Mouse (Mus musculus) CD4-positive, CD25-positive, alpha-beta regulatory T cell, adult 4 months (primary cell): ENCODE measurements around the gene Chst11. TPM values are rescaled to one million over a fixed set of nuclear protein-coding genes. Genes with fewer than 3 reads are reported as not detected.

Experiments
- ATAC-seq: one replicate; pipeline ENCODE4 v1.8.0; 2017
- polyA plus RNA-seq, 2 experiments: library from polyadenylated mRNA; unstranded; fragments of 100-300 nt; shearing (Covaris generic); gene quantifications; one replicate each; pipeline ENCODE4 v1.2.1; 2017

Gene Chst11
- polyA plus RNA-seq, 2 experiments from 2014 or later: 0.24 to 0.72 TPM

DNA sequence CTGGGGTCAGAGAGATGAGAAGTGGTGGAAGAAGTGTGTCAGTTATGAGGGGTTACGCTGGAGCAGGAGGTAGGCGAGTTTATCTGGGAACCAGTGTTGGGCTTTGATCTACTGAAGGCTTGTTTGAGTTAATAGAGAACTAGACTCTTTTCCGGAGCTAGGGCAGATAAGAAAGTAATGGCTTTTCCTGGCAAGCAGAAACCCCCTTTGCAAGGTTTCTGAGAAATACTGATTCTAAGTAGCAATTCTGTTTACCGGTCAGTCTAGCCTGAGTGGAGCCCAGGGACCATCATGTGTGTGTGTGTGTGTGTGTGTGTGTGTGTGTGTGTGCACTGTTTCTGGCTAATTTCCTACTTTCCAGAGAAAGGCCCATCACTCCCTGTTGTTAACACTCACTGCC lies 243.3 kb downstream of the Chst11 start:
- no peak for ATAC-seq

GRCm38 (mm10) chr10:83233967-83234366 lies 248.7 kb downstream of the Chst11 start:
- no peak for ATAC-seq

DNA sequence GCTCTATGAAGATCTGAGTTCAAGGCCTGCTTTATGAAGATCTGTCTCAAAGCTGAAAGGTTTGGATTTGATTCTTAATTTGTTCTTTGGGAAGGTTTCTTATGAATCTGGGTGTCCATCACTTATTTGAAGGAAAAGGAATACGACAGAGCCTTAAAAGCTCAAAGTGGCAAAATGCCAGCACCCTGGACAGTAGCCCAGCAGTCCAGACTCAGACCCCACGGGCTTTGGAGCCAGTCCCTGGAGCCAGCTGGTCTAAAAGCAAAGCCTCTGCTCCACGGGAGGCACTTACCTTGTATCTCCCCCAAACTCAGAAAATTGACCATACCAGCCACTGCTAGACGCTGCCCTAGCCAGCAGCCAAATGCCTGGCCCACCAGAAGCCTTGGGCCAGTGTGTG lies 249.1 kb downstream of the Chst11 start:
- ATAC-seq: no peak

DNA sequence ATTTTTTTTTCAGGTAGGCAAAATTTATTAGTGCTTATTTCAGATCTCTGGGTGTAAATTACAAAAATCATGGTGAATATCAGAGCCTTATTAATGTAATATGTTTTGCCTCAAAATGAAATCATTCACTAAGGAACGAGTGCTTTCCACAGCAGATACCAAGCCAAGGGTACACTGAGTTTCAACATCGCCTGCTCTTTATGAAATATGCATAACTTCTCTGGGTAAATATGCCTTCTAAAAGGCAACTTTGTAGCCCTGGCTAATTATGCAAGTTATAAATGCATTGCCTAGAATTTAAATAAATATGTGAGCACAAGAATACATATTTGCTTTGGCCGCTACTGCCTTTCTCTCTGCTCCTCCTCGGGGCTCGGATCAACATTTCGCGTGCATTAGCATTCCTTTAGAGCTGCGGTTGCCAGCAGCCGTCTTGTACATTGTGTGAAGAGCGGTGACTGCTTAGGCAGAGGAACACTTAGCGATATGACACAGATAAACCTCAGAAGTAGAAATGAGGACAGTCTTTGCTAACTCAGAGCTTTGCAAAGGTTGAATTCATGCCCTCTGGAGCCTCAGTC lies 256.9 kb downstream of the Chst11 start:
- no peak for ATAC-seq

DNA sequence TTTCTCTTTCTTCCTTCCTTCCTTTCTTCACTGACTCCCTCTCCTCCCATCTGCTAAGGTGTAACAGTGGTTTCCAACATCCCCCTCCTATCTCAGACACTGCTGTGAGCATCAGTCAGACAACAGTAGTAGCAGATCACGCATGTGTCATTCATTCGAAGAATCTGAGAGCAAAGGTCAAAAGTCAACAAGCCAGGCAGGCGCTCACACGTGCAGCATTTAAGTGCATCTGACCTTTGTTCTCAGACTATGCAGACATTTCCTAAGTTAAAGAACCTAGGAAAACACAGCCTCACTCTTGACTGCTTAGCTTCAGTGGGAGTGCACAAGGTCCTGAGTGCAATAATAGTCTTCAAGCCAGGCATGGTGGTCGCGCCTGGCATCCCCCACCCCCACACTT lies 258.8 kb downstream of the Chst11 start:
- ATAC-seq: no peak

Other genes with a start within 250 kb of the Chst11 start
- 10 to 100 TPM; 72.3 to 84.2 TPM for gene Nfyb, start 221.4 kb upstream of the Chst11 start, polyA plus RNA-seq
- gene Txnrd1, start 151.5 kb upstream of the Chst11 start, polyA plus RNA-seq: 10 to 100 TPM; 17.5 to 20.6 TPM
- under 1 TPM; 0.58 to 0.98 TPM for gene Eid3, start 118.9 kb upstream of the Chst11 start, polyA plus RNA-seq